Mouse (Mus musculus) lung, adult 18-20 months (tissue): ENCODE measurements around the gene Pygb.

Source experiments
- DNase-seq, 2 experiments: peaks; one replicate each; pipeline ENCODE4 v3.0.0; 2022; ENCODE audit warnings: mixed read lengths in 2 of 2

Pygb gene

DNA sequence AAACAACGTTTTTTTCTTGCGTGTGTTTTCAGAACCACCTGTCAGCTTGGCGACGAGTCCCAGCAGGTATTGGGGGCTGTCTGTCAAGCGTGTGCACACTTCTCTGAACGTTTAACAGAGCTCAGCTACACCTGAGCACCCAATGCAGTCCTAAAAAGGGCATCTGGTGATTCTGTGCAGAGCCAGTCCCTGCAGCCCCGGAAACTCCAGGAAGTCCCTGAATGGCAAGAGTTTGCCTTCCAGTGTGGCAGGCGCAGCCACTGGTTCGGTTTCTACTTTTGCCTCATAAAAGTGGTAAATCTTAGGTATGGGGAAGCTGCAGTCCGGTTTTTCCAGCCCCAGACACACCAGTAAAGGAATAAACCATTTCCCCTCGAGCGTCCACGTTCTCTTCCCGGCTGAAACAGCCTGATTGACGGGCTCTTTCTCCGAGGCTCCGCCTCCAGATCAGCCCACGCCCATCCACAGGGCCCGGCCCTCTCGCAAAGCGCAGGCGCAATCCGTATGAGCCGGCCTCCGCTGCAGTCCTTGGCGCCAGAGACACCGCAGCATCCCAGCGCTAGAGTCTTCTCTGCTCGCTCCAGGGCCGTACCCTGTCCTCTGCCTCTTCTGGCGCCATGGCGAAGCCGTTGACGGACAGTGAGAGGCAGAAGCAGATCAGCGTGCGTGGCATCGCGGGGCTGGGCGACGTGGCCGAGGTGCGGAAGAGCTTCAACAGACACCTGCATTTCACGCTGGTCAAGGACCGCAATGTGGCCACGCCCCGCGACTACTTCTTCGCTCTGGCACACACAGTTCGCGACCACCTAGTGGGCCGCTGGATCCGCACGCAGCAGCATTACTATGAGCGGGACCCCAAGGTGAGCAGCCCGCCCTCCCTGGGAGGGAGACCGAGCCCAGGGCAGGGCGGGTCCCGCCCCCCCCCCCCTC is at the start of gene Pygb:
Pygb (plus strand) TSS at position 485 of the 930 bp plus-strand sequence.
- peak; percentile 84 to 89 for DNase-seq

DNA sequence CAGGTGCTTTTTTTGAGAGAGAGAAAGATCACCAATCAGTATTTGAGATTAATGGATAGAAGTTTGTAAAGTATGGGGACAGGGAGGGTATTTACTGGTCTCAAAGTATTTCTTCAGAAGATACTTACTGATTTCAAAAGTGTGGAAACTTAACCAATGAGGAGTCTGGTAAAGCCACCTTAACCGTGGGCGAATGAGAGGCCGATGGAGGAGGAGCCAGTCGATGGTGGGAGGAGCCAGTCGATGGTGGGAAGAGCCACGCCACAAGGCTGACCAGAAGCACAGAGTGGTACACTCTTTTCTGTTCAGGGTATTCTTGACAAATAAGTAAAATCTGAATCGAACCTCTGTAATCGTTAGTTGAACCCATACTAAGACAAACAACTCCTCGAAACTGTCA is 48.7 kb upstream of the Pygb start:
- no peak for DNase-seq

DNA sequence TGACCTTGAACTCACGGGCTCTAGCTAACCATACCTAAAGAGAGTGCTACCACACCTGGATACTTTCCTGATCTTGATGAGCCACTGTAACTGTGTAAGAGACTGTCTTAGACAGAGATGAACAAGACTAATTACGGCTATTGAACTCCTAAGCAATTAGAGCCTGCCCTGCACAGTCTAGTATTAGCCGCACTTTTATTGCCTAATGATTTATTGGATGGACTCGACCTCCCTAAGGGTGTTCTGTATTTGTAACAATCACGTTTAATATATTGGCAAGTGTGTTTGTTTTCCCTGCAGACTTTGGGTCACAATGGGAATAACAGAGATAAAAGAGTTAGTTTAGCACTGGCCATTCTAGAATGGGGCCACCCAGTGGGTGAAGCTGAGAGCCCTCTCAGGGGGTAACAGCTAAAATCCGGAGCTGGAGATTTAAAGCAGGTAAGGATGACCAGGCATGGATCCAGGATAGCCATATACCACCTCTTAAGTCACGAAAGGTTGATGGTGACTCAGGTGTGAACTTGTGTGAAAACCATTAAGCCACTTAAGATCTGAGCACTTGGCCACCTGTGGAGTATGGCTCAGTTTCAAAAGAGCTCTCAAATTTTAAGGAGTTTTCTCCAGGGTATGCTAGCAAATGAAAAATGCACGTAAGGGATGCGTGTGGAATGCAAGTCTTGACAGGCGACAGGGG is 46.2 kb upstream of the Pygb start:
- DNase-seq = peak in 1 of 2 experiments; percentile 17

DNA sequence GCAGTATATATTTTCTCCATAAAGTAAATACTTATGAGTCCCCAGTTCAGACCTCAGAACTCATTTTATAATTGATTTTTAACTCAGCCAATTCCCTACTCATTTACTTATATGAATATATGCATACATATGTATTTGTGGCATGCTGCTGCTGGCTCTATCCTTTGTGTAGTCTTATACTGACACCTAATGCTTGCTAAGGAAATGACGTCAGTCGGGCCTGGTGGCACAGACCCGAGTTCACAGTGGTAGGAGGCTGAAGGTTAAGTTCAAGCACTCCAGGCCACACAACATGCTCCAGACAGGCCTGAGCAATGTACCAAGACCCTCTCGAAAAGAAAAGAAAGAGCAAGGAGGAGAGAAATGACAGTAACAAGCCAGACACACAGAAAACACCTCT is 45.1 kb upstream of the Pygb start:
- no peak for DNase-seq

DNA sequence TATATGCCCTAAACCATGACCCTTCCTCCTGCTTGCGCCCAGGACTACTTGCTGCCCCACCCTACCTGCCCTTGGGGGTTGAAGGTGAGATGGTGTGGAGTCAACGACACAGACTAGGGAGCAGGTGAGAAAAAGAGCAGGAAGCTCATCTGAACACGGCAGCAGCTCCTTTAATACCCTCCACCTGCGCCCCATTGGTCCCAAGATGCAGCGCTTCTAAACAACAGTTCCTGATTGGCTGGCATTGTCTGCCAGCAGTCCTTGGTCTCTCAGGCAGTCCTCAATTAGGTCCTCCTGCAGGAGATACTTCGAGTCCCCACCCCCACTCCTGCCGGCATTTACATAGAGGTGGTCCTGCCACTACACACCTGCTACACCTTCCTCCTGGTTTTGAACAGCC is 41.5 kb upstream of the Pygb start:
- no peak for DNase-seq

DNA sequence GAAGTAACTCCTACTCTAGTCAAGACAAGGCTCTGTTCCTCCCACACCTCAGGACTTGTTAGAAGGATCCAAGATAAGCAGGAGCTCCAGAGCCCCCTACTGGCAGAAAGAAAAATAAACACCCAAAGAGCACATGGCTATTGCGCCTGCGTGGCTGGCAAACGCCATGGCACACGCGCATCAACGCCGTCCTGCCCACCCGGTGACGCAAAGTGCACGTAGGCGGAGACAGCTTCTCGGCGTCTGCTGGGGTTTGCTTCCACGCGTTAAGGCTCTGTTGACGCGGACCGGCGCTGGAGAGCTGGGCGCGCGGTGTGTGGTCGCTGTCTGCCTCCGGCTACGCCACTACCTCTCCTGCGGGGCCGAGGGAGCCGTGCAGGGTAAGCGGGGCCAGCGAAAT is 37.7 kb upstream of the Pygb start, which contains the start of gene Entpd6:
Entpd6 (plus strand) TSS at position 189 of the 400 bp plus-strand sequence.
- DNase-seq = peak; percentile 95 to 96

DNA sequence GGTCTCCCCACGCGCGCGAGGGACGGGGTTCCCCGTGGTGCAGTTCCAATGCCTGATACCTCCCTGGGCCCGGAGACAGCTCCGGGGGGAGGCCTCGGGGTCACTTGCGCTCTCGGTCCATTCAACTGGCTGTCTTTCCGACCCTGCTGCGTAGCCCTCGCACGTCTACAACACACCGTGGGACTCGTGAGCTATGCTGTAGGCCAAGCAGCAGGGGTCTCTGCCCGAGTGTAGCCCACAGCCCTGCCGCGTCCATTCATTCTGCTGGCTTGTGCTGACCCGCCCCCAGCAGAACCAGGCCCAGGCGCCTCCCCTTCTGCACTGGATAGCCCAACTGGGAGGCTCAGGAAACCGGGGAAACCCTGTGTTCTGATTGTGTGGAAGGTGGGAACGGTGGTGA is 37.3 kb upstream of the Pygb start:
- peak in 1 of 2 experiments; percentile 40 for DNase-seq

DNA sequence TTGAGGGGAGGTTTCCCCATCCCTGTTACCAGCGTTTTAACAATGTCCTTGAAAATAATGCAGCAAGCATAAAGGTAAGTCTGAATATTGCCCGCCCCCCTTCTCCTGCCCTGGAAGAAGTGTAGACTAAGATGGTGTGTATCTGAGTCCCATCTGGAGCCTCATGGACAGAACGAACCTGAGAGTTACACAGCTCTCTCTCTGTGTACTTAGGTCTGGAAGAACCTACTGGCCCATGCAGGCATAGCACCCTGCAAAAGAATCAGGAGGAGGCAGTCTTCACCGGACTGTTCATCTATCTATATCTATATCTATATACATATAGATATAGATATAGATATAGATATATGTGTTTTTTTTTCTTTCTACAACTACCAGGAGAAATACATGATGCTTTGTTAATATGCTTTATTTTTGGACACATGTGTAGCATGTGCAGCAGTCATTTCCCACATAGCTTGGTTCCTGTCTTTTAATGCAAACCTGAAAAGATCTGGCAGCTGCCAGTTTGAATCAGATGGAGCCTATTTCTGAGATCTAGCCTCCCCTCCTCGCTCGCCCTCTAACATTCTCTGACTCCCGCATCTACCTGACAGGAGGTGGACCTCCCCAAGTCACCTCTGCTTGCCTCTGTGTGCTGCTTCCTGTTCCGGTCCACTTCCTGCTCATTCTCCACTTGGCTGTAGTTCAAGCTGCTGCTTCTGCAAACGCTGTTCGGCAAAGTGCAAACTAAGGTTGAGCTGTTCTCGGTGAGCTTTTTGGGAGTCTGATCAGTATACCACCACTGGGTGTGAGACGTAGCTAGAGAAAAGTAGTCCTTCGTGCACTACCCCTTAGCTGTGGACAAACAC is 36.2 kb upstream of the Pygb start:
- peak; percentile 38 to 51 for DNase-seq

DNA sequence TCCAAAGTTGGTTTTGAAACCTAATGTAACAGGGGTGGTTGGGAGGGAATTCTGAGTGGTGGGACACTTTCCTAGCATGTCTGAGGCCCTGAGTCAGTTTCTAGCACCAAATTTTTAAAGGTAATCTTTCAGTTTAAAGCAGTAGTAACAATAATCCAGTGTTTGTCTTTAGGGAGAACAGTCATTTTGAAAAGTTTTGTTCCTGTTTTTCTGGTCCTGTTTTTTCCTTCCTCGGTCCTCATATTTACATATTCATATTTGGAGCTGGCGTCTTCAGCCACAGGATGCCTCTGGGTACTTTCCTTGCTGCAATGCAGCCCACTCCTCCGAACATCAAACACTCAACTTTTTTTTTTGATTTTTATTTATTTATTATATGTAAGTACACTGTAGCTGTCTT is 31.5 kb upstream of the Pygb start:
- DNase-seq = no peak

DNA sequence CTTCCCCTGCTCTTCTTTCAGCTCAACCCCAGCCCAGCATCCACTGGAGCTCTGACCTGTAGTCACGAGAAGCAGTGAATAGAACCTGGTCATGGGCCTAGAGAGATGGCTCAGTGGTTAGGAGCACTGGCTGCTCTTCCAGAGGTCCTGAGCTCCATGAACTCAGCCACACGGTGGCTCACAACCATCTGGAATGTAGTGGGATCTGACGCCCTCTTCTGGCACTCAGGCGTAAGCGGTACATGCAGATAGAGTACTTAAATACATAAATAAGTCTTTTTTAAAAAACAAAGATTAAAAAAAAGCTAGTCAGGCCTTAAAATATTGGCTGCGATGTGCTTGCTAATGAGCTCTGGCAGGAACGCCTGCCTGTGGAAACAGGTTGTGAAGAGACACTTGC is 25.1 kb upstream of the Pygb start:
- no peak for DNase-seq

DNA sequence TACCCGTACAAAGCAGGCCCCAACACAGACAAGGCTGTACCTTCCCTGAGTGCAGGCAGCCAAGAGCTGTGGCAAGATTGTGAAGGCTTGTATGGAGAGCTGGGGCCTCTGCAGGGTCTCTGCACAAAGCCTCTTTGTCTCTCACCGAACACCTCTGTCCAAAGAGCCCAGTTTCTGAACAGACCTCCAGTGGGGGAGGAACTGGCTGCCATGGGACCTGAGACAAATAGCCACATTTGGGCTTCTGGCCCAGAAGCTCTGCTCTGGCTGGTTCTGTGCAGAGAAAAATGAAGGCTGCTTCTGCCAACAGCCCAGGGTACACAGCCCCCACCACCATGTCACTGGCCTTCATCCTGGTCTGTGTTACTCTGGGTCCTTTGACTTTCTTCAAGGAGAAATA is 20.9 kb upstream of the Pygb start:
- no peak for DNase-seq

DNA sequence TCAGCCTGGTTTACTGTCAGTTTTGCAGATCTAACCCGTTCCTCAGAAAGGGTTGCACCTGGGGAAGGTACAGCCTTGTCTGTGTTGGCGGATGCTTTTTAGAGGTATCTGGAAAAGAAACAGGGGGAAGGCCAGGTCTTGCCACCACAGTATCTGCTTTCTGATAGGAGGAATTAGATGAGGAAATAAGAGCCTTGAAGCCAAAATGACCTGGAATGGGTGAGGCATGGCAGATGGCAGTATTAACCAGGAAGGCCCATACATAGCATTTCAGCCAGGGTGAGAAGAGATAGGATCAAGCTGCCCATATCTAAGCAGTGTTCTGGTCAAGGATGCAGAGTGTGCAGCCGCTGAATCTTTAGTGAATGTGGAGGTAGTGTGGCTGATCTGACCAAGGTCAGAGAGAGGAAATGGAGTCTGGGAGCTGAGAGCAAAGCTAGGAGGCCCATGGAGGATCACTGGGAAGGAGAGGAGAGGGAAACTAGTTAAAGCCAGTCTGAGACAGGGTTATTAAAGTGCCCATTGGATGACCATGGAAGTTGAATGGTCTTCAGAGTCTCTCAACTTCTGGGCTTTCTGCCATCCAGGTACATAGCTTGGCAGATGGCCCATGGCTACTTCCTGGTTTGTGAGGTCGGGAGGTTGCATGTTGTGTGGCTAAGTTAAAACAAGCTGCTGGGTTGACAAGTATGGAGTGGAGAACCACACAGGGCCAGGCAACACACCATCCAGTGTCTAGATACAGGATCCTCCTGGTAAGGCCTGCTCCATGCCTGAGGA is 20.3 kb upstream of the Pygb start:
- peak; percentile 82 to 87 for DNase-seq

DNA sequence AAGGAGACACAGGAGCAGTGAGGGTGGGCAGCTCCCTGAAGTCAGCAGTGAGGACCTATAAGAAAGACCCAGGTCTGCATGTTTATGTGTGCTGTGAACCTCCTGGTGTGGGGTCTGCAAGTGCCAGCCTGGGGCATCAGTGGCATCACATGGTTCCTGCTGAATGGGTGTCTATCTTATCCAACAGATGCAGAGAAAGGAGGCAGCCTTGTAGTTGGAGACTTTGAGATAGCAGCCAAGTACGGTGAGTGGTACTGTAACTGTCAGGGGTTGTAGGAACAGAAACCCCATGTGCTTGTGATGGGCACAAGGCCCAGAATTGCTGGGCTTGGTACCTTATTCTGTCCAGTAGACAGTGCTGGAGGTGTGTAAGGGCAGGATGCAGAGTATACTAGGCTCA is 17.9 kb upstream of the Pygb start:
- DNase-seq = no peak

DNA sequence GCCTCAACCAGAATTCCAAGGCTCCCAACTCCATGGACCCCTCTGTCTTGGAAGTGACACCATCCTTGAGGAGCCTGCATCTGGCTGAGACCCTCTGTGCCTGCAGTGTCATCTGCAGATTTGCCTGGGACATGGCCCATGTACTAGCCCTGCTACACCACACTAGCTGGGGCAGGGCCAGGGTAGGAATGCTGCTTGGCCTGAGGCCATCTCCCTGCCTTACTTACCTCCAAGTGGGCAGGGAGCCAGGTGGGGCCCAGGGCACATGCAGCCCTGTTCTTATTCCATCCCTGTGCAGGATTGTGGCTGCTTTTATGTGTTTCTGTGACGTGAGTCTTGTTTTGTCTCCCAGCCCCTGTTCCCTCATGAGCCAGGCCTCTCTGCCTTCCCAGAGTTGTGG is 15.8 kb upstream of the Pygb start:
- DNase-seq = peak; percentile 87 to 89

DNA sequence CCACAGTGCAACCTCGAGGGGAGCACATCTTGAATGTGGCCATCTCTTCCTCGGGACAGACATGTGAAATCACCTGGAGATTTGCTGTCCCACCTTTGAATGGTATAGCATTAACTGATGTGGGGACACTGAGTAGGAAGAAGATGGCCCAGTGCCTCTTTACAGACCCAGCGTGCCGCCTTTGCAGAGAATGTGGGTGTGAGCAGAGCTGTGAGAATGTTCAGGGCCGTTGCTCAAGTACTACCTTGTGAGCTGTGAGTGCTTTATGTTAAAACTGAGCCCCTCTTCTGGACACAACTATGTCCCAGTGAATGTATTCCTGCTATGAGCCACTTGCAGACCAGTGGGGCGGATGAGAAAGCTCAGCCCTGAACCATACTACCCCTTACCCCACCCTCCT is 15.4 kb upstream of the Pygb start:
- DNase-seq = peak in 1 of 2 experiments; percentile 20

DNA sequence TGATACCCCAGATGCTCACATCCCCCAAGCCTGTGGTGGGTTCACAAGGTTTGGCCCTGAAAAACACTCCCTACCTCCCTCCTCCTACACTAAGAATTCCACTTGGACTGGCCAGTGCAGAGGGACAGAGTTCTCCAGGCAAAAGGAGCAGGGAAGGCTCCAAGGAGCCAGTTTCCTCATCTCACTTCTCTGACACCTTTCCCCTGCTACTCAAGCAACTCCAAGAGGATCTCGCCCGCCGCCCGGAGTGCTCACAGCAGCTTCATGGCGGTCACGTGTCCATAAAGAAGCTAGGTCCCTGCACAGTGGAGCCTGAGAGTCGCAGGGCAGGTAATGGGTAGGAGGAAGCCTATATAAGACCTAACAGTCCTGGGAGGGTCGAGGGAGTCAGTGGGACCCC is 14.5 kb upstream of the Pygb start:
- DNase-seq = peak in 1 of 2 experiments; percentile 58

DNA sequence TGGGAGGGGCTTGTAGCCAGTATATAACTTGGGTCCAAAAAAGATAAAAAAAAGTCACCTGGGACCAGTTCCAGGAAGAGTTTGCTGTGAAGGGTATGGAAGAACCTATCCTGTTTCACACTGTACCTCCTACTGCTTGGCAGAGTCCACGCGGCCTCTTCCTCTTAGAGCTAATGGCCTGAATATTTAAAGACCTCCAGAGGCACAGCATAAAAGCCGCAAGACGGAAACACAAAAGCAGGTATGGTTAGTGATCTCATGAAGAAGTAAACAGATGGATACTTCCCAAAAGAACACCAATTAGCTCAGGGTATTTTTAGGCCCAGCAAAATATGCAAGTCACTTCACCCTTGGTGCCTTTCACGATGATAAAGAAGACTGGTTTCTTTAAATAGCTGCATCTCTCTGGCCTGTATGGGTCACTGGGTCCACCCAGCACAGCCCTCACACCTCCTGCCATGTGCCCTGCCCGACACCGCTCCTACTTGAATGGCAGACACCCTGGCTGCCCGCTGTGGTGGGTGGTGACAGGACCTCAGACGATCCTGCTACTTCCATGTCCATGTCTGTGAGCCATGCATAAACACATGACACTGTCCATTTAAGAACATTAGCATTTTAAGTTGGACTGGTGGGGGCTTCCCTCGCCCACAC is 13.9 kb upstream of the Pygb start:
- DNase-seq = no peak

DNA sequence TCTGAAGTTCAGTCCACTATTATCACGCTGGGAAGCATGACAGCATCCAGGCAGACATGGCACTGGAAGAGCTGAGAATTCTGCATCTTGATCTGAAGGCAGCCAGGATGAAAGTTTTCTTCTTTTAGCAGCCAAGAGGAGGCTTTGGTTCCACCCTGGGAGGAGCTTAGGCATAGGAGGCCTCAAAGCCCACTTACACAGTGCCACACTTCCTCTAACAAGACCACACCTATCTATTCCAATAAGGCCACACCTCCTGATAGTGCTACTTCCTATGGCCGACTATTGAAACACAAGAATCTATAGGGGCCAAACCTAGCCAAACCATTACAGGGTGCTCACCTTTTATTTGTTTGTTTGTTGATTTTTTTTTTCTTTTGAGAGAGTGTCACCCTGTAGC is 3.7 kb upstream of the Pygb start:
- no peak for DNase-seq

DNA sequence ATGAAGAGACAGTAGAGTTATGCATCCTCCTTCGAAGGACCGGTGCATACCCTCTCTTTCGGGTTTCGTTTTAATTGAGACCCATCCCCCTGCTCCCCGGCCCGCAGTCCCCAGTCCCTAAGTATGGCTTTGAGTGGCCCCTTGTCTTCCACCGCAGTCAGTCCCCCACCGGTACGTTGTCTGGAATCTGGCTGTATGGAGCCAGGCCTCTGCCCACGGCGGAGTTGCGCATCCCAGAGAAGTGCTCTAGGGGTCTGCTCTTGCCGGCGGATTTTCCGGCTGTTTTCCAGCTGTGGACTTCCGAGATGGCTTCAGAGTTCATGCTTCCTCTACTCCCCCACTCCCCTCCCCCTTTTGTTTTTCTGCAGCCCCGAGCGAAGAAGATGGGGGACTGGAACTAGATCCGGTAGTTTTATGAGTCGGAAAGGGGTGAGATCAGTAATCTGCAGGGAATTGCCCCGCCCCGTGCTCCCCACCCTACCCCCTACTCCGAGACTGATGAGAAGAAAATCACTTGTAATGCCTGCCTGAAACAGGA is 768 bp downstream of the Pygb start:
- no peak for DNase-seq

DNA sequence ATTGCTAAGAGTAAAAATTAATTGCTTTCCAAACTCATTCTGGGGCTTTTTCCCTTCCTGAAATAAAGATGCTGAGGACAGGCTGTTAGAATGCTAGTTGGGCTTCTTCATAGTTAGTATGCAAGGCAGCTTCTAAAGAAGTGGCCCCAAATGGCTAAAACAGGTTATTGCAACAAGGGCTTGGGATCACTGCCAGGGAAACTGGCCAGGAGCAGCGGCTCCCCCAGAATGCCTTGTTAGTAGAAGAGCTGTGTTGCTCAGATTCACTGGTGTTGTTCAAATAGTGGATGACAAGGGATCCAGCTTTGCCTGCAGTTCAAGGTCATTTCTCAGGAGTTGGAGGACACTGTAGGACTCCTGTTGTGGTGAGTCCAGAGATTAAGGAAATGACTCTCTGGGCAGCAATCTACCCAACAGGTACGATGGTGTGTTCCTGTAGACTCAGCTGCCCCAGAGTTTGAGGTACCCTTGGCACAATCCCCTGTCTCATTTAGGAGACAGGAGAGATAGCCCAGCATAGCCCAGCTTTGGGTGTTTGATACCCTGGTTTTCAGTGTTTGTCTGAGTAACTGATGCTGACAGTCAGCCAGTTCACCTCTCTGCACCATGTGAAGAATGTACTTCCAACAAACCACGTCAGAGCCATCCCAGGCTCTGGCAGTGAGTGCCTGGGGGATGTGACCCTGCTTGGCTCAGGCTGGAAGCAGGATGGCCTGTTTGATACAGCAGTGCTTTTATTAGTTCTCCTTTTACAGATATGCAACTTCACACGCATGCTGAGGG is 2.4 kb downstream of the Pygb start:
- DNase-seq = peak; percentile 84 to 89

DNA sequence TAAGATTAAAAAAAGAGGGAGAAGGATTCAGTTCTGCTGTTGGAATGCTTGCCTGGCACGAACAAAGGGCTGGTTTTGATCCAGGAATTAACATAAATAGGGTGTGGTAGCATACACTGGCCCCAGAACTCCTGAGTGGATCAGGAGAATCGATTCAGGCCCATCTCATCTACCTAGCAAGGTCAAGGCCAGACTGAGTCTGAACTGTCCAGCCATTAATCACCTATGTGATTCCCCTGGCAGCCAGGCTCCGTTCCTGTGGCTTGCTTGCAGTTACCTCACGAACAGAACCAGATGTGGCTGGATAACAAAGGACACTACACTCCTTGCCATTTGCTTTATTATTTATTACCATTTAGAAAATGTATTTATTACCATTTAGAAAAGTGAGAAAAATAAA is 6.8 kb downstream of the Pygb start:
- DNase-seq = no peak
